Mouse (Mus musculus) MEL (cell line): ENCODE data around the gene Cachd1.

Source experiments
- CTCF ChIP-seq, 3 experiments: IDR thresholded peaks in 2 of 3; conservative IDR thresholded peaks in 1 of 3; 2 replicates each; pipeline ENCODE4 v1.5.1; 2011 to 2012; ENCODE audit warnings: low read length in 3 of 3, low read depth in 2 of 3, mild to moderate bottlenecking in 2 of 3, improper control_type of control experiment in 1 of 3, inconsistent platforms in 1 of 3, mixed read lengths in 1 of 3, moderate library complexity in 1 of 3; ENCODE audit not compliant: control insufficient read depth in 1 of 3, insufficient read depth in 1 of 3, poor library complexity in 1 of 3, severe bottlenecking in 1 of 3
- EP300 ChIP-seq, 2 experiments: IDR thresholded peaks; 2 replicates each; pipeline ENCODE4 v1.6.1; 2011; ENCODE audit warnings: improper control_type of control experiment in 2 of 2, low read length in 2 of 2, low read depth in 1 of 2, mild to moderate bottlenecking in 1 of 2
- HCFC1 ChIP-seq: IDR thresholded peaks from 2 replicates; pipeline ENCODE4 v1.6.1; 2012; ENCODE audit warnings: low read depth, mild to moderate bottlenecking, inconsistent platforms, low read length, improper control_type of control experiment, moderate library complexity
- RCOR1 ChIP-seq: IDR thresholded peaks from 2 replicates; pipeline ENCODE4 v1.6.1; 2012; ENCODE audit warnings: low read depth, mild to moderate bottlenecking, inconsistent platforms, low read length, improper control_type of control experiment
- ZMIZ1 ChIP-seq: IDR thresholded peaks from 2 replicates; pipeline ENCODE4 v1.6.1; 2012; ENCODE audit warnings: low read depth, mild to moderate bottlenecking, inconsistent platforms, low read length, improper control_type of control experiment, moderate library complexity

DNA sequence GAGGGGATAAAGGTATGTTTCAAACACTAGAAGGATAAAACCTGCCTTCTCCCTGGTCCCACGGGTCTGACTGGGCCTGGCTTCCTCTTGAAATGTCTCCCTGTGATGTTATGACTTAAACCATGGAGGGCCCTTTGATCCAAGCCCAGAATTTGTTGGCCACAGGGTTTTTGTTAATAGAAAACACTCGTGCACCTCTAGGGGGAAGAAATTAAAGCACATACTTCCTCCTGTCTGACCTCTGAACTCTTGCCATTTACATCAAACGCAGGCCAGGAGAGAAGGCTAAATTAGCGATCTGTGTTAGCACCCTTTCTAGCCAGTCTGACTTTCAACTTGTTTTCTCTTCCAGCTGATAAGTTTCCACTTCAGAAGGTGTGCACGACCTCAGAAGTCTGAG is 19.0 kb downstream of the Cachd1 start:
- TF ChIP-seq CTCF (IDR thresholded peaks at IDR 0.05 in 2 of 3, conservative IDR thresholded peaks at IDR 0.05 in 1 of 3; ENCODE audit: control insufficient read depth in 1 of 3, insufficient read depth in 1 of 3, low read depth in 2 of 3, low read length in 3 of 3, poor library complexity in 1 of 3, severe bottlenecking in 1 of 3) (no peak), ZMIZ1 (no peak), EP300 (IDR thresholded peaks at IDR 0.05; ENCODE audit: low read depth in 1 of 2, low read length in 2 of 2) (no peak), HCFC1 (no peak), RCOR1 (no peak)
